Mouse (Mus musculus): ENCODE measurements at regions not wholly inside any gene's neighbourhood (a gene's known extent, or its start where the extent isn't known, plus 50 kb on each side); places are given as distances from the start of the nearest gene placed in this dataset.

GRCm38 (mm10) chr4:54704696-54705095 lies 240.2 kb upstream of the Zfp462 start:
- ATAC-seq (replicated peaks; ENCODE audit: low FRiP score) (no peak), DNase-seq (ENCODE audit: low spot score) (no peak)
- Histone ChIP-seq H3K36me3 (ENCODE audit: control insufficient read depth, insufficient read depth, low read length) (no peaks in the 10 kb centered on the region), H3K27me3 (replicated peaks; ENCODE audit: control insufficient read depth, insufficient read depth, low read length) (no peaks in the 10 kb centered on the region), H3K4me1 (replicated peaks; ENCODE audit: control insufficient read depth, insufficient read depth, low read length) (no peaks in the 10 kb centered on the region), H3K9ac (ENCODE audit: low read depth, low read length) (no peak overlapping the region), H3K27ac (ENCODE audit: low read depth, low read length) (no peak overlapping the region), H3K4me2 (no peak overlapping the region), H3K9me3 (ENCODE audit: control insufficient read depth, low read length) (no peaks in the 10 kb centered on the region), H3K4me3 (ENCODE audit: low read depth, low read length) (no peak overlapping the region)
- WGBS, result 64% methylated on average over 5 of the region's 5 CpGs

GRCm38 (mm10) chr4:54709751-54710150 lies 235.1 kb upstream of the Zfp462 start:
- no peaks in the 10 kb centered on the region for H3K36me3 ChIP-seq (ENCODE audit: control insufficient read depth, insufficient read depth, low read length)
- H3K9ac ChIP-seq (ENCODE audit: low read depth, low read length), result no peak overlapping the region
- no peak for DNase-seq (ENCODE audit: low spot score)
- no peaks in the 10 kb centered on the region for H3K27me3 ChIP-seq (replicated peaks; ENCODE audit: control insufficient read depth, insufficient read depth, low read length)
- 0 out of 2 replicates have a peak, but pooled peaks cover under 1% of the 10 kb centered on the region for H3K4me1 ChIP-seq (replicated peaks; ENCODE audit: control insufficient read depth, insufficient read depth, low read length)
- H3K4me2 ChIP-seq, result no peak overlapping the region
- H3K9me3 ChIP-seq (ENCODE audit: control insufficient read depth, low read length), result no peaks in the 10 kb centered on the region
- no peak overlapping the region for H3K27ac ChIP-seq (ENCODE audit: low read depth, low read length)
- no peak for ATAC-seq (replicated peaks; ENCODE audit: low FRiP score)
- no peak overlapping the region for H3K4me3 ChIP-seq (ENCODE audit: low read depth, low read length)

- H3K36me3 ChIP-seq (ENCODE audit: control insufficient read depth, insufficient read depth, low read length), result no peaks in the 10 kb centered on the region
- H3K27ac ChIP-seq (ENCODE audit: low read depth, low read length), result no peak overlapping the region
- no peak overlapping the region for H3K4me2 ChIP-seq
- ATAC-seq (replicated peaks; ENCODE audit: low FRiP score), result no peak
- DNase-seq (ENCODE audit: low spot score), result no peak
- WGBS, result 56% methylated on average over 3 of the region's 3 CpGs
- H3K9ac ChIP-seq (ENCODE audit: low read depth, low read length), result no peak overlapping the region
- no peaks in the 10 kb centered on the region for H3K9me3 ChIP-seq (ENCODE audit: control insufficient read depth, low read length)
- H3K4me1 ChIP-seq (replicated peaks; ENCODE audit: control insufficient read depth, insufficient read depth, low read length), result 0 out of 2 replicates have a peak, but pooled peaks cover 3% of the 10 kb centered on the region
- H3K27me3 ChIP-seq (replicated peaks; ENCODE audit: control insufficient read depth, insufficient read depth, low read length), result no peaks in the 10 kb centered on the region
- no peak overlapping the region for H3K4me3 ChIP-seq (ENCODE audit: low read depth, low read length)
Measured at GRCm38 (mm10) chr4:54712929-54713328, 231.9 kb upstream of the Zfp462 start.

GRCm38 (mm10) chr4:54714612-54715342 lies 230.1 kb upstream of the Zfp462 start:
- no peaks in the 10 kb centered on the region for H3K9me3 ChIP-seq (ENCODE audit: control insufficient read depth, low read length)
- no peaks in the 10 kb centered on the region for H3K36me3 ChIP-seq (ENCODE audit: control insufficient read depth, insufficient read depth, low read length)
- 0 out of 2 replicates have a peak, but pooled peaks have one; percentile 18 for ATAC-seq (replicated peaks; ENCODE audit: low FRiP score)
- 0 out of 2 replicates have a peak, but pooled peaks cover 3% of the 10 kb centered on the region for H3K4me1 ChIP-seq (replicated peaks; ENCODE audit: control insufficient read depth, insufficient read depth, low read length)
- H3K27me3 ChIP-seq (replicated peaks; ENCODE audit: control insufficient read depth, insufficient read depth, low read length), result no peaks in the 10 kb centered on the region
- H3K4me2 ChIP-seq, result no peak overlapping the region
- H3K9ac ChIP-seq (ENCODE audit: low read depth, low read length), result no peak overlapping the region
- H3K27ac ChIP-seq (ENCODE audit: low read depth, low read length), result no peak overlapping the region
- WGBS, result 22% methylated on average over 9 of the region's 9 CpGs
- DNase-seq (ENCODE audit: low spot score), result no peak
- H3K4me3 ChIP-seq (ENCODE audit: low read depth, low read length), result no peak overlapping the region

- no peak overlapping the region for H3K27ac ChIP-seq (ENCODE audit: low read depth, low read length)
- 72% methylated on average over 1 of the region's 1 CpGs for WGBS
- no peak overlapping the region for H3K4me3 ChIP-seq (ENCODE audit: low read depth, low read length)
- no peaks in the 10 kb centered on the region for H3K27me3 ChIP-seq (replicated peaks; ENCODE audit: control insufficient read depth, insufficient read depth, low read length)
- H3K9me3 ChIP-seq (ENCODE audit: control insufficient read depth, low read length), result no peaks in the 10 kb centered on the region
- no peaks in the 10 kb centered on the region for H3K36me3 ChIP-seq (ENCODE audit: control insufficient read depth, insufficient read depth, low read length)
- 0 out of 2 replicates have a peak, but pooled peaks cover 3% of the 10 kb centered on the region for H3K4me1 ChIP-seq (replicated peaks; ENCODE audit: control insufficient read depth, insufficient read depth, low read length)
- no peak overlapping the region for H3K4me2 ChIP-seq
- DNase-seq (ENCODE audit: low spot score) (no peak), ATAC-seq (replicated peaks; ENCODE audit: low FRiP score) (no peak)
- H3K9ac ChIP-seq (ENCODE audit: low read depth, low read length), result no peak overlapping the region
Measured at GRCm38 (mm10) chr4:54718083-54718482, 226.8 kb upstream of the Zfp462 start.

- no peaks in the 10 kb centered on the region for H3K4me1 ChIP-seq (replicated peaks; ENCODE audit: control insufficient read depth, insufficient read depth, low read length)
- no peak overlapping the region for H3K27ac ChIP-seq (ENCODE audit: low read depth, low read length)
- ATAC-seq (replicated peaks; ENCODE audit: low FRiP score), result no peak
- no peaks in the 10 kb centered on the region for H3K9me3 ChIP-seq (ENCODE audit: control insufficient read depth, low read length)
- no peak for DNase-seq (ENCODE audit: low spot score)
- no peaks in the 10 kb centered on the region for H3K36me3 ChIP-seq (ENCODE audit: control insufficient read depth, insufficient read depth, low read length)
- H3K27me3 ChIP-seq (replicated peaks; ENCODE audit: control insufficient read depth, insufficient read depth, low read length), result no peaks in the 10 kb centered on the region
- WGBS, result 67% methylated on average over 5 of the region's 5 CpGs
- H3K4me2 ChIP-seq, result no peak overlapping the region
- H3K9ac ChIP-seq (ENCODE audit: low read depth, low read length), result no peak overlapping the region
- no peak overlapping the region for H3K4me3 ChIP-seq (ENCODE audit: low read depth, low read length)
Measured at GRCm38 (mm10) chr4:54739001-54739400, 205.8 kb upstream of the Zfp462 start.

- 81% methylated on average over 2 of the region's 2 CpGs for WGBS
- H3K4me1 ChIP-seq (replicated peaks; ENCODE audit: control insufficient read depth, insufficient read depth, low read length), result no peaks in the 10 kb centered on the region
- no peak overlapping the region for H3K9ac ChIP-seq (ENCODE audit: low read depth, low read length)
- no peak for DNase-seq (ENCODE audit: low spot score)
- no peak overlapping the region for H3K27ac ChIP-seq (ENCODE audit: low read depth, low read length)
- no peak overlapping the region for H3K4me3 ChIP-seq (ENCODE audit: low read depth, low read length)
- no peaks in the 10 kb centered on the region for H3K9me3 ChIP-seq (ENCODE audit: control insufficient read depth, low read length)
- no peak for ATAC-seq (replicated peaks; ENCODE audit: low FRiP score)
- H3K4me2 ChIP-seq, result no peak overlapping the region
- no peaks in the 10 kb centered on the region for H3K36me3 ChIP-seq (ENCODE audit: control insufficient read depth, insufficient read depth, low read length)
- H3K27me3 ChIP-seq (replicated peaks; ENCODE audit: control insufficient read depth, insufficient read depth, low read length), result no peaks in the 10 kb centered on the region
Measured at GRCm38 (mm10) chr4:54751458-54751857, 193.4 kb upstream of the Zfp462 start.

GRCm38 (mm10) chr4:54756441-54756840 lies 188.4 kb upstream of the Zfp462 start:
- no peak overlapping the region for H3K4me2 ChIP-seq

More at GRCm38 (mm10) chr4:54756441-54756840, 188.4 kb upstream of the Zfp462 start:
- 76% methylated on average over 4 of the region's 4 CpGs for WGBS
- Histone ChIP-seq H3K9me3 (ENCODE audit: control insufficient read depth, low read length) (no peaks in the 10 kb centered on the region), H3K27ac (ENCODE audit: low read depth, low read length) (no peak overlapping the region), H3K4me1 (replicated peaks; ENCODE audit: control insufficient read depth, insufficient read depth, low read length) (no peaks in the 10 kb centered on the region), H3K27me3 (replicated peaks; ENCODE audit: control insufficient read depth, insufficient read depth, low read length) (no peaks in the 10 kb centered on the region), H3K4me3 (ENCODE audit: low read depth, low read length) (no peak overlapping the region), H3K36me3 (ENCODE audit: control insufficient read depth, insufficient read depth, low read length) (no peaks in the 10 kb centered on the region), H3K9ac (ENCODE audit: low read depth, low read length) (no peak overlapping the region)
- DNase-seq (ENCODE audit: low spot score), result no peak
- no peak for ATAC-seq (replicated peaks; ENCODE audit: low FRiP score)

Measured in liver, embryonic 11.5 days (tissue).